Mouse (Mus musculus) heart, embryonic 16.5 days (tissue): ENCODE results near the gene Cacna1d. TPM values are rescaled to one million over a fixed set of nuclear protein-coding genes. Genes with fewer than 3 reads are reported as not detected.

Experiments used
- ATAC-seq: fragments of 200-750 bp; cut with Nextera tagmentation; replicated peaks from 2 replicates; pipeline ENCODE4 v1.8.0; 2017; ENCODE audit warnings: moderate number of reproducible peaks; ENCODE audit not compliant: insufficient read depth, low FRiP score; ENCODE audit errors: extremely low read depth
- H3K27ac ChIP-seq: fragments of 300-500 bp; sonication (generic); 2 replicates; pipeline ENCODE4 v1.5.1; 2014; ENCODE audit warnings: mild to moderate bottlenecking, low read length, control low read depth, moderate library complexity
- H3K27me3 ChIP-seq: fragments of 300-500 bp; sonication (generic); 2 replicates; pipeline ENCODE4 v1.6.1; 2014; ENCODE audit warnings: low read length, mixed read lengths; ENCODE audit not compliant: control insufficient read depth, insufficient read depth
- H3K36me3 ChIP-seq: fragments of 300-500 bp; sonication (generic); 2 replicates; pipeline ENCODE4 v1.6.1; 2014; ENCODE audit not compliant: control insufficient read depth, insufficient read depth
- H3K4me1 ChIP-seq: fragments of 300-500 bp; sonication (generic); 2 replicates; pipeline ENCODE4 v1.6.1; 2014; ENCODE audit warnings: low read length, mixed read lengths; ENCODE audit not compliant: control insufficient read depth, insufficient read depth
- H3K4me2 ChIP-seq: fragments of 300-500 bp; sonication (generic); 2 replicates; pipeline ENCODE4 v1.6.1; 2014; ENCODE audit warnings: low read depth, mild to moderate bottlenecking, control low read depth, low read length
- H3K4me3 ChIP-seq: fragments of 300-500 bp; sonication (generic); 2 replicates; pipeline ENCODE4 v1.5.1; 2014; ENCODE audit warnings: mild to moderate bottlenecking, control low read depth, low read length
- H3K9ac ChIP-seq: fragments of 300-500 bp; sonication (generic); 2 replicates; pipeline ENCODE4 v1.6.1; 2014; ENCODE audit warnings: low read length, control low read depth
- H3K9me3 ChIP-seq: fragments of 300-500 bp; sonication (generic); replicated peaks from 2 replicates; pipeline ENCODE4 v1.6.1; 2016; ENCODE audit warnings: low read length; ENCODE audit not compliant: control insufficient read depth
- WGBS: fragments of 180-500 bp; shearing (Covaris S2); extraction: QIAGEN DNeasy Blood & Tissue Kit; methylation state at CpG from one replicate; pipeline ENCODE4 v1.1.7; 2014; 5-methylcytosine and 5-hydroxymethylcytosine counted together
- polyA plus RNA-seq: library from polyadenylated mRNA; unstranded; fragments of >200 nt; fragmentation: Nextera tagmentation; extraction: Ambion mirVana; gene quantifications from 2 replicates; pipeline ENCODE4 v1.2.1, GENCODE M21; 2015

Cacna1d gene
- polyA plus RNA-seq, 1 experiment from 2014 or later, result 4.9 TPM

GRCm38 (mm10) chr14:30340140-30340539, 151.1 kb downstream of the Cacna1d start:
- no peak for ATAC-seq
- Histone ChIP-seq H3K9ac (no peak overlapping the region), H3K4me1 (no peaks in the 10 kb centered on the region), H3K36me3 (no peaks in the 10 kb centered on the region), H3K9me3 (no peaks in the 10 kb centered on the region), H3K4me2 (no peak overlapping the region), H3K4me3 (no peak overlapping the region), H3K27me3 (no peaks in the 10 kb centered on the region), H3K27ac (no peak overlapping the region)
- WGBS, result 69% methylated on average over 3 of the region's 3 CpGs

- no peaks in the 10 kb centered on the region for H3K27me3 ChIP-seq
- H3K4me2 ChIP-seq, result no peak overlapping the region
- no peak overlapping the region for H3K27ac ChIP-seq
- no peaks in the 10 kb centered on the region for H3K9me3 ChIP-seq
- no peak overlapping the region for H3K4me3 ChIP-seq
- no peak overlapping the region for H3K9ac ChIP-seq
- no peak for ATAC-seq
- H3K36me3 ChIP-seq, result no peaks in the 10 kb centered on the region
- H3K4me1 ChIP-seq, result no peaks in the 10 kb centered on the region
- 64% methylated on average over 1 of the region's 1 CpGs for WGBS
These were observed 159.4 kb downstream of the Cacna1d start for GRCm38 (mm10) chr14:30331856-30332255.

GRCm38 (mm10) chr14:30330416-30331181, 160.7 kb downstream of the Cacna1d start:
- Histone ChIP-seq H3K27ac (no peak overlapping the region), H3K9ac (no peak overlapping the region), H3K4me2 (no peak overlapping the region), H3K4me1 (peaks cover 5% of the 10 kb centered on the region; the same call in 1 of the 2 replicates), H3K36me3 (no peaks in the 10 kb centered on the region), H3K9me3 (no peaks in the 10 kb centered on the region), H3K4me3 (no peak overlapping the region), H3K27me3 (no peaks in the 10 kb centered on the region)
- no peak for ATAC-seq
- 71% methylated on average over 17 of the region's 17 CpGs for WGBS

- 68% methylated on average over 11 of the region's 11 CpGs for WGBS
- H3K4me2 ChIP-seq, result no peak overlapping the region
These were observed 162.1 kb downstream of the Cacna1d start for GRCm38 (mm10) chr14:30329109-30329508.

GRCm38 (mm10) chr14:30327452-30327851, 163.8 kb downstream of the Cacna1d start:
- peaks cover 5% of the 10 kb centered on the region; the same call in 1 of the 2 replicates for H3K4me1 ChIP-seq
- H3K4me3 ChIP-seq, result no peak overlapping the region
- no peaks in the 10 kb centered on the region for H3K9me3 ChIP-seq
- no peaks in the 10 kb centered on the region for H3K27me3 ChIP-seq
- no peaks in the 10 kb centered on the region for H3K36me3 ChIP-seq
- H3K27ac ChIP-seq, result no peak overlapping the region
- ATAC-seq, result no peak
- H3K9ac ChIP-seq, result no peak overlapping the region
- WGBS, result 56% methylated on average over 7 of the region's 7 CpGs
- no peak overlapping the region for H3K4me2 ChIP-seq

More at GRCm38 (mm10) chr14:30329109-30329508, 162.1 kb downstream of the Cacna1d start:
- Histone ChIP-seq H3K4me3 (no peak overlapping the region), H3K9ac (no peak overlapping the region), H3K9me3 (no peaks in the 10 kb centered on the region), H3K36me3 (no peaks in the 10 kb centered on the region), H3K27ac (no peak overlapping the region), H3K27me3 (no peaks in the 10 kb centered on the region), H3K4me1 (peaks cover 5% of the 10 kb centered on the region; the same call in 1 of the 2 replicates)
- ATAC-seq, result no peak

- Histone ChIP-seq H3K27me3 (no peaks in the 10 kb centered on the region), H3K27ac (no peak overlapping the region), H3K4me2 (no peak overlapping the region), H3K4me1 (peaks cover 5% of the 10 kb centered on the region; the same call in 1 of the 2 replicates), H3K4me3 (no peak overlapping the region), H3K9me3 (no peaks in the 10 kb centered on the region), H3K36me3 (no peaks in the 10 kb centered on the region), H3K9ac (no peak overlapping the region)
- no peak for ATAC-seq
- 48% methylated on average over 8 of the region's 8 CpGs for WGBS
These were observed 164.2 kb downstream of the Cacna1d start for GRCm38 (mm10) chr14:30327051-30327450.

- Histone ChIP-seq H3K36me3 (no peaks in the 10 kb centered on the region), H3K9me3 (no peaks in the 10 kb centered on the region), H3K4me1 (peaks cover 5% of the 10 kb centered on the region; the same call in 1 of the 2 replicates), H3K27ac (peak overlapping the region; percentile 17; the same call in 1 of the 2 replicates), H3K27me3 (no peaks in the 10 kb centered on the region), H3K4me2 (no peak overlapping the region), H3K9ac (no peak overlapping the region), H3K4me3 (no peak overlapping the region)
- 46% methylated on average over 4 of the region's 4 CpGs for WGBS
- no peak for ATAC-seq
These were observed 165.0 kb downstream of the Cacna1d start for GRCm38 (mm10) chr14:30326226-30326625.

GRCm38 (mm10) chr14:30324994-30325393, 166.3 kb downstream of the Cacna1d start:
- H3K4me3 ChIP-seq, result no peak overlapping the region
- no peaks in the 10 kb centered on the region for H3K27me3 ChIP-seq
- H3K4me1 ChIP-seq, result peaks cover 5% of the 10 kb centered on the region; the same call in 1 of the 2 replicates
- ATAC-seq, result no peak
- no peak overlapping the region for H3K4me2 ChIP-seq
- H3K9me3 ChIP-seq, result no peaks in the 10 kb centered on the region
- H3K36me3 ChIP-seq, result no peaks in the 10 kb centered on the region
- no peak overlapping the region for H3K27ac ChIP-seq
- no peak overlapping the region for H3K9ac ChIP-seq
- WGBS, result 65% methylated on average over 5 of the region's 5 CpGs

- no peak overlapping the region for H3K9ac ChIP-seq
- no peaks in the 10 kb centered on the region for H3K27me3 ChIP-seq
- no peak overlapping the region for H3K27ac ChIP-seq
- H3K4me2 ChIP-seq, result no peak overlapping the region
- no peaks in the 10 kb centered on the region for H3K36me3 ChIP-seq
- H3K4me1 ChIP-seq, result no peaks in the 10 kb centered on the region
- 83% methylated on average over 9 of the region's 9 CpGs for WGBS
- no peak for ATAC-seq
- H3K9me3 ChIP-seq, result no peaks in the 10 kb centered on the region
- H3K4me3 ChIP-seq, result no peak overlapping the region
These were observed 172.4 kb downstream of the Cacna1d start for GRCm38 (mm10) chr14:30318715-30319437.
